Mouse (Mus musculus): ENCODE measurements at regions not wholly inside any gene's neighbourhood (a gene's known extent, or its start where the extent isn't known, plus 50 kb on each side); places are given as distances from the start of the nearest gene placed in this dataset.
"Not testable (repeated sequence)": the region's sequence is repeated elsewhere in the genome, so short reads cannot be mapped to it uniquely, and the experiment has no call there.

GRCm38 (mm10) chr14:46596696-46597359 is 163.5 kb upstream of the Cdkn3 start:
- DNase-seq (ENCODE audit: low spot score in 2 of 2) = no peak

GRCm38 (mm10) chr14:46594151-46594550 is 166.2 kb upstream of the Cdkn3 start:
- DNase-seq (ENCODE audit: low spot score in 2 of 2) = no peak

- no peak for DNase-seq (ENCODE audit: low spot score in 2 of 2)
Measured at GRCm38 (mm10) chr14:46591753-46592359, 168.5 kb upstream of the Cdkn3 start.

- DNase-seq (ENCODE audit: low spot score in 2 of 2) = no peak
Measured at GRCm38 (mm10) chr14:46591211-46591610, 169.1 kb upstream of the Cdkn3 start.

- DNase-seq (ENCODE audit: low spot score in 2 of 2) = no peak
Measured at GRCm38 (mm10) chr14:46586093-46586492, 174.2 kb upstream of the Cdkn3 start.

- DNase-seq (ENCODE audit: low spot score in 2 of 2) = no peak
Measured at GRCm38 (mm10) chr14:46578051-46579000, 182.0 kb upstream of the Cdkn3 start.

- DNase-seq (ENCODE audit: low spot score in 2 of 2) = no peak
Measured at GRCm38 (mm10) chr14:46575889-46576288, 184.5 kb upstream of the Cdkn3 start.

- no peak for DNase-seq (ENCODE audit: low spot score in 2 of 2)
Measured at GRCm38 (mm10) chr14:46575414-46575813, 184.9 kb upstream of the Cdkn3 start.

- DNase-seq (ENCODE audit: low spot score in 2 of 2) = no peak
Measured at GRCm38 (mm10) chr14:46573401-46573800, 182.9 kb upstream of the Bmp4 start.

- not testable (repeated sequence) for DNase-seq (ENCODE audit: low spot score in 2 of 2)
Measured at GRCm38 (mm10) chr14:46572972-46573371, 182.5 kb upstream of the Bmp4 start.

GRCm38 (mm10) chr14:46571841-46572240 is 181.4 kb upstream of the Bmp4 start:
- DNase-seq (ENCODE audit: low spot score in 2 of 2) = no peak

GRCm38 (mm10) chr14:46569273-46569672 is 178.8 kb upstream of the Bmp4 start:
- no peak for DNase-seq (ENCODE audit: low spot score in 2 of 2)

- DNase-seq (ENCODE audit: low spot score in 2 of 2) = no peak
Measured at GRCm38 (mm10) chr14:46567411-46567780, 176.9 kb upstream of the Bmp4 start.

GRCm38 (mm10) chr14:46566681-46567410 is 176.4 kb upstream of the Bmp4 start:
- DNase-seq (ENCODE audit: low spot score in 2 of 2) = no peak

- no peak for DNase-seq (ENCODE audit: low spot score in 2 of 2)
Measured at GRCm38 (mm10) chr14:46564998-46565397, 174.5 kb upstream of the Bmp4 start.

GRCm38 (mm10) chr14:46562016-46562415 is 171.5 kb upstream of the Bmp4 start:
- no peak for DNase-seq (ENCODE audit: low spot score in 2 of 2)

- DNase-seq (ENCODE audit: low spot score in 2 of 2) = no peak
Measured at GRCm38 (mm10) chr14:46553239-46553638, 162.8 kb upstream of the Bmp4 start.

GRCm38 (mm10) chr14:46546146-46546545 is 155.7 kb upstream of the Bmp4 start:
- DNase-seq (ENCODE audit: low spot score in 2 of 2) = no peak

- no peak for DNase-seq (ENCODE audit: low spot score in 2 of 2)
Measured at GRCm38 (mm10) chr14:46539466-46540187, 149.2 kb upstream of the Bmp4 start.

- no peak for DNase-seq (ENCODE audit: low spot score in 2 of 2)
Measured at GRCm38 (mm10) chr14:46536002-46536762, 145.7 kb upstream of the Bmp4 start.

Measured in adrenal gland, postnatal 4 days (tissue).